Mouse (Mus musculus) CH12.LX (cell line): ENCODE measurements at regions not wholly inside any gene's neighbourhood (a gene's known extent, or its start where the extent isn't known, plus 50 kb on each side); places are given as distances from the start of the nearest gene placed in this dataset.

Experiments
- DNase-seq: peaks from one replicate; pipeline ENCODE4 v3.0.0-alpha.2; 2013; ENCODE audit errors: extremely low read depth
- H3K27ac ChIP-seq: 2 replicates; pipeline ENCODE4 v1.5.1; 2012; ENCODE audit warnings: low read depth, mild to moderate bottlenecking, control low read depth, moderate library complexity; ENCODE audit not compliant: insufficient read depth
- H3K27me3 ChIP-seq: replicated peaks from 2 replicates; pipeline ENCODE3; 2012; ENCODE audit warnings: inconsistent platforms
- H3K36me3 ChIP-seq, 2 experiments: replicated peaks in 1 of 2; 2 replicates each; pipeline versions ENCODE3 to v1.6.1; 2012; ENCODE audit warnings: inconsistent platforms in 1 of 2, low read length in 1 of 2, mild to moderate bottlenecking in 1 of 2, mixed read lengths in 1 of 2, moderate library complexity in 1 of 2; ENCODE audit not compliant: control insufficient read depth in 1 of 2, insufficient read depth in 1 of 2
- H3K4me1 ChIP-seq, 2 experiments: 2 replicates each; pipeline ENCODE4 v1.6.1; 2012; ENCODE audit warnings: inconsistent platforms in 1 of 2, moderate library complexity in 1 of 2; ENCODE audit not compliant: insufficient read depth in 2 of 2, control insufficient read depth in 1 of 2
- H3K4me2 ChIP-seq: 2 replicates; pipeline ENCODE4 v1.6.1; 2012; ENCODE audit warnings: low read depth, mild to moderate bottlenecking, control low read depth; ENCODE audit not compliant: poor library complexity, insufficient read depth, severe bottlenecking
- H3K4me3 ChIP-seq, 3 experiments: fragments of 150-350 bp in 1 of 3; sonication (generic) in 1 of 3; replicated peaks in 1 of 3; 2 replicates each; pipeline versions ENCODE3 to v1.5.1; 2011 to 2012; ENCODE audit warnings: low read depth in 2 of 3, low read length in 2 of 3, mild to moderate bottlenecking in 2 of 3, moderate library complexity in 2 of 3, control low read depth in 1 of 3, improper control_type of control experiment in 1 of 3, inconsistent platforms in 1 of 3, mixed read lengths in 1 of 3; ENCODE audit not compliant: poor library complexity in 1 of 3
- H3K79me2 ChIP-seq: replicated peaks from 2 replicates; pipeline ENCODE4 v1.6.1; 2012; ENCODE audit warnings: mild to moderate bottlenecking, moderate library complexity; ENCODE audit not compliant: control insufficient read depth, poor library complexity, insufficient read depth, severe bottlenecking; ENCODE audit errors: extremely low read depth
- H3K9ac ChIP-seq: 2 replicates; pipeline ENCODE4 v1.6.1; 2012; ENCODE audit warnings: low read depth, mild to moderate bottlenecking, control low read depth, moderate library complexity; ENCODE audit not compliant: insufficient read depth
- H3K9me3 ChIP-seq: replicated peaks from 2 replicates; pipeline ENCODE3; 2012; ENCODE audit warnings: low read length, inconsistent platforms, mixed read lengths
- BHLHE40 ChIP-seq: IDR thresholded peaks from 2 replicates; pipeline ENCODE4 v1.6.1; 2011; ENCODE audit warnings: mild to moderate bottlenecking, low read depth, low read length, improper control_type of control experiment
- CHD2 ChIP-seq: IDR thresholded peaks from 2 replicates; pipeline ENCODE4 v1.6.1; 2011; ENCODE audit warnings: low read length, improper control_type of control experiment
- CTCF ChIP-seq, 2 experiments: IDR thresholded peaks in 1 of 2; conservative IDR thresholded peaks in 1 of 2; 2 replicates each; pipeline ENCODE4 v1.5.1; 2011 to 2012; ENCODE audit warnings: low read depth in 2 of 2, low read length in 2 of 2, improper control_type of control experiment in 1 of 2, inconsistent platforms in 1 of 2, mild to moderate bottlenecking in 1 of 2, moderate library complexity in 1 of 2
- E2F4 ChIP-seq: IDR thresholded peaks from 2 replicates; pipeline ENCODE4 v1.6.1; 2011; ENCODE audit warnings: low read depth, low read length, improper control_type of control experiment; ENCODE audit not compliant: insufficient replicate concordance
- EP300 ChIP-seq: IDR thresholded peaks from 2 replicates; pipeline ENCODE4 v1.6.1; 2011; ENCODE audit warnings: low read length, improper control_type of control experiment
- ETS1 ChIP-seq: conservative IDR thresholded peaks from 2 replicates; pipeline ENCODE4 v1.6.1; 2012; ENCODE audit warnings: low read depth, mild to moderate bottlenecking, inconsistent platforms, low read length, improper control_type of control experiment, moderate library complexity
- HCFC1 ChIP-seq: IDR thresholded peaks from 2 replicates; pipeline ENCODE4 v1.6.1; 2012; ENCODE audit warnings: low read depth, mild to moderate bottlenecking, inconsistent platforms, low read length, improper control_type of control experiment
- IRF4 ChIP-seq: IDR thresholded peaks from 2 replicates; pipeline ENCODE4 v1.6.1; 2014; ENCODE audit warnings: low read depth, mild to moderate bottlenecking, inconsistent platforms, low read length, improper control_type of control experiment
- JUN ChIP-seq: IDR thresholded peaks from 2 replicates; pipeline ENCODE4 v1.6.1; 2011; ENCODE audit warnings: low read depth, mild to moderate bottlenecking, low read length, improper control_type of control experiment, moderate library complexity; ENCODE audit not compliant: insufficient read depth
- JUND ChIP-seq: conservative IDR thresholded peaks from 2 replicates; pipeline ENCODE4 v1.6.1; 2011; ENCODE audit warnings: low read depth, low read length, improper control_type of control experiment
- MAFK ChIP-seq: IDR thresholded peaks from 2 replicates; pipeline ENCODE4 v1.6.1; 2011; ENCODE audit warnings: low read length, improper control_type of control experiment; ENCODE audit not compliant: insufficient replicate concordance
- MAX ChIP-seq: IDR thresholded peaks from 2 replicates; pipeline ENCODE4 v1.6.1; 2011; ENCODE audit warnings: low read length, improper control_type of control experiment
- MAZ ChIP-seq: IDR thresholded peaks from 2 replicates; pipeline ENCODE4 v1.6.1; 2012; ENCODE audit warnings: low read depth, mild to moderate bottlenecking, inconsistent platforms, low read length, improper control_type of control experiment, moderate library complexity
- MEF2A ChIP-seq: IDR thresholded peaks from 2 replicates; pipeline ENCODE4 v1.6.1; 2014; ENCODE audit warnings: low read depth, mild to moderate bottlenecking, inconsistent platforms, low read length, improper control_type of control experiment, borderline replicate concordance
- NRF1 ChIP-seq: IDR thresholded peaks from 2 replicates; pipeline ENCODE4 v1.6.1; 2014; ENCODE audit warnings: low read depth, mild to moderate bottlenecking, inconsistent platforms, low read length, improper control_type of control experiment, moderate library complexity
- PAX5 ChIP-seq: IDR thresholded peaks from 2 replicates; pipeline ENCODE4 v1.6.1; 2012; ENCODE audit warnings: low read length, inconsistent platforms, mixed read lengths
- RAD21 ChIP-seq: IDR thresholded peaks from 2 replicates; pipeline ENCODE4 v1.6.1; 2011; ENCODE audit warnings: low read depth, mild to moderate bottlenecking, low read length, improper control_type of control experiment, moderate library complexity
- SIN3A ChIP-seq: IDR thresholded peaks from 2 replicates; pipeline ENCODE4 v1.6.1; 2012; ENCODE audit warnings: low read length, improper control_type of control experiment, inconsistent platforms
- SMC3 ChIP-seq: IDR thresholded peaks from 2 replicates; pipeline ENCODE4 v1.6.1; 2011; ENCODE audit warnings: low read depth, low read length, improper control_type of control experiment
- TBP ChIP-seq: conservative IDR thresholded peaks from 2 replicates; pipeline ENCODE4 v1.6.1; 2011; ENCODE audit warnings: low read depth, low read length, improper control_type of control experiment
- UBTF ChIP-seq: IDR thresholded peaks from 2 replicates; pipeline ENCODE4 v1.6.1; 2012; ENCODE audit warnings: low read depth, mild to moderate bottlenecking, inconsistent platforms, low read length, improper control_type of control experiment, moderate library complexity
- USF2 ChIP-seq: conservative IDR thresholded peaks from 2 replicates; pipeline ENCODE4 v1.6.1; 2011; ENCODE audit warnings: low read depth, low read length, improper control_type of control experiment
- ZKSCAN1 ChIP-seq: IDR thresholded peaks from 2 replicates; pipeline ENCODE4 v1.6.1; 2012; ENCODE audit warnings: low read depth, inconsistent platforms, low read length, improper control_type of control experiment, borderline replicate concordance
- dilution Hi-C: fragments of 300-500 bp; cut with MboI; formaldehyde crosslinking; loops from 2 replicates; pipeline ENCODE4 v1.14.3; 2020; ENCODE audit warnings: low sequenced_read_pairs; ENCODE audit not compliant: extremely low pct_unique_long_range_greater_than_20kb, extremely low pct_ligation_motif_present
- in situ Hi-C: fragments of 300-500 bp; cut with MboI; formaldehyde crosslinking; loops from 3 replicates; pipeline ENCODE4 v1.14.3; 2019; ENCODE audit warnings: low sequenced_read_pairs, low pct_ligation_motif_present, low pct_unique_long_range_greater_than_20kb, mixed read lengths

DNA sequence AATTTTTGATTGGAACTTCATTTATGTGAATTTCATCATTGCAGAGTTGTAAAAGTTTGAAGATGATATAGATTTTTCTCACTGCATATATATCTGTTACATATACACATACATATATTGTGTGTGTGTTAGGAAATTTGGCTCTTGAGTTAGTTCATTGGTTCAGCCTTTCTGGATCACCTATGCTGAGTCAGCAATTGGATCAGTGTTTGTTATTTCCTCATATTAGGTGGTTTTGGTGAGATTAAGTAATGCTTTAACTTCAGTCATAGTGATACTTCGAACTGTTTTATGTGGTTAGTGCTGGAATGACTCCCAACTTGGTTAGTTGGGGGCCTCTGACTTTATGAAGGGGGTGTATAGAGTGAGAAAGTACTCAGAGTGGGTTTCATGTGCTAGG, 138.7 kb upstream of the Tle4 start:
- Histone ChIP-seq H3K27me3 (no peaks in the 10 kb centered on the region), H3K9me3 (no peaks in the 10 kb centered on the region), H3K9ac (no peak overlapping the region), H3K4me1 (no peaks in the 10 kb centered on the region), H3K79me2 (no peaks in the 10 kb centered on the region), H3K4me3 (no peak overlapping the region), H3K4me2 (no peak overlapping the region), H3K36me3 (no peaks in the 10 kb centered on the region), H3K27ac (no peak overlapping the region)
- TF ChIP-seq SMC3 (no peak), NRF1 (no peak), ZKSCAN1 (no peak), MAFK (peak; percentile 96), JUND (no peak), BHLHE40 (no peak)
- in situ Hi-C loops (no loop called here), dilution Hi-C loops (no loop called here)
- DNase-seq, result no peak

DNA sequence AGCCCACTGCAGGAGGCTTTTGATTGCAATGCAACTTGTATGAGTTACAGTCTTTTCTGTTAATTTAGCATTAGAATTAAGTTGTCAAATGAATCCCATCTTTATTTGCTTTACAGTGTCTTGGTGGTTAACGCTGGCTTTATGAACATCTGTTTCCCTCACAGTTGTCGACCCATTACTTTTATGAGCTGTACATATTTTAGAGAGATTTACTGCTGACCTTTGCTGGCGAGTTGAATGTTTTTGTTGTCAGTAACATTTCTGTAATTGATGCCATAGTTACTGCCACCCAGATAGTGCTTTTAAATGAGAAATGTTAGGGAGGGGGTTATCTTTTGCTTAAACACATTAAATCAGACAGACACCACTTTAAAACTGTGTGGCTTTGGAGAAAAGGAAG, 127.5 kb upstream of the Tle4 start:
- Histone ChIP-seq H3K27me3 (no peaks in the 10 kb centered on the region), H3K9ac (no peak overlapping the region), H3K27ac (no peak overlapping the region), H3K79me2 (no peaks in the 10 kb centered on the region), H3K4me2 (no peak overlapping the region), H3K36me3 (no peaks in the 10 kb centered on the region), H3K4me3 (no peak overlapping the region), H3K4me1 (no peaks in the 10 kb centered on the region), H3K9me3 (no peaks in the 10 kb centered on the region)
- TF ChIP-seq MEF2A (no peak), TBP (no peak), CHD2 (no peak), E2F4 (no peak), MAX (no peak), MAZ (no peak), PAX5 (no peak), SIN3A (no peak), JUN (no peak), UBTF (no peak), ETS1 (no peak), RAD21 (no peak), CTCF (conservative IDR thresholded peaks at IDR 0.05 in 1 of 2, IDR thresholded peaks at IDR 0.05 in 1 of 2; ENCODE audit: low read depth in 2 of 2, low read length in 2 of 2) (no peak), HCFC1 (no peak), IRF4 (no peak), USF2 (no peak), JUND (no peak), EP300 (no peak), ZKSCAN1 (no peak), NRF1 (no peak)
- DNase-seq, result no peak
- dilution Hi-C loops, result no loop called here
- in situ Hi-C loops, result no loop called here
